Mouse (Mus musculus) spleen, postnatal 4 days (tissue): ENCODE data around the gene Cldn4.
"Not testable (repeated sequence)": the region's sequence is repeated elsewhere in the genome, so short reads cannot be mapped to it uniquely, and the experiment has no call there.

Source experiments
- DNase-seq, 2 experiments: peaks; one replicate each; pipeline ENCODE4 v3.0.0; 2022; ENCODE audit warnings: low spot score in 2 of 2

The Cldn4 gene

GRCm38 (mm10) chr5:134964655-134965054, 17.9 kb upstream of the Cldn4 start:
- not testable (repeated sequence) for DNase-seq

- DNase-seq, result no peak
Measured at GRCm38 (mm10) chr5:134963546-134963945, 16.8 kb upstream of the Cldn4 start.

GRCm38 (mm10) chr5:134961519-134961918, 14.8 kb upstream of the Cldn4 start:
- DNase-seq, result no peak

- DNase-seq, result no peak
Measured at GRCm38 (mm10) chr5:134960430-134960829, 13.7 kb upstream of the Cldn4 start.

GRCm38 (mm10) chr5:134959114-134959513, 12.4 kb upstream of the Cldn4 start:
- no peak for DNase-seq

- no peak for DNase-seq
Measured at GRCm38 (mm10) chr5:134955491-134955890, 8.8 kb upstream of the Cldn4 start.

- no peak for DNase-seq
Measured at GRCm38 (mm10) chr5:134951053-134951884, 4.5 kb upstream of the Cldn4 start.

GRCm38 (mm10) chr5:134948085-134948439, 1.3 kb upstream of the Cldn4 start:
- DNase-seq, result no peak

- no peak for DNase-seq
Measured at GRCm38 (mm10) chr5:134947420-134948084, 818 bp upstream of the Cldn4 start.

- no peak for DNase-seq
Measured at GRCm38 (mm10) chr5:134946063-134946856, 474 bp downstream of the Cldn4 start.

- no peak for DNase-seq
Measured at GRCm38 (mm10) chr5:134945266-134945959, 1.3 kb downstream of the Cldn4 start.

- no peak for DNase-seq
Measured at GRCm38 (mm10) chr5:134944179-134944578, 2.6 kb downstream of the Cldn4 start.

- DNase-seq, result no peak
Measured at GRCm38 (mm10) chr5:134942740-134943139, 4.0 kb downstream of the Cldn4 start.

GRCm38 (mm10) chr5:134941472-134942209, 5.1 kb downstream of the Cldn4 start:
- DNase-seq, result no peak

GRCm38 (mm10) chr5:134939554-134939953, 7.2 kb downstream of the Cldn4 start:
- not testable (repeated sequence) for DNase-seq

GRCm38 (mm10) chr5:134939069-134939468, 7.7 kb downstream of the Cldn4 start:
- no peak for DNase-seq

GRCm38 (mm10) chr5:134936626-134937185, 10.0 kb downstream of the Cldn4 start:
- DNase-seq, result no peak

GRCm38 (mm10) chr5:134936051-134936450, 10.7 kb downstream of the Cldn4 start:
- no peak for DNase-seq

GRCm38 (mm10) chr5:134934666-134935065, 12.1 kb downstream of the Cldn4 start:
- no peak for DNase-seq

GRCm38 (mm10) chr5:134933686-134934085, 13.0 kb downstream of the Cldn4 start:
- not testable (repeated sequence) for DNase-seq

- no peak for DNase-seq
Measured at GRCm38 (mm10) chr5:134933281-134933680, 13.5 kb downstream of the Cldn4 start.
